Mouse (Mus musculus) hematopoietic stem cell, adult 5-6 weeks (primary cell): ENCODE measurements around the gene Col1a1. TPM values are rescaled to one million over a fixed set of nuclear protein-coding genes. Genes with fewer than 3 reads are reported as not detected.

Source experiments
- ATAC-seq, 2 experiments: fragments of 125-278 bp in 1 of 2; replicated peaks in 1 of 2; 2 replicates each; pipeline ENCODE4 v1.8.0; 2016 to 2017; ENCODE audit warnings: inconsistent platforms in 2 of 2, mild to moderate bottlenecking in 2 of 2, moderate number of reproducible peaks in 2 of 2, low read depth in 1 of 2, moderate TSS enrichment in 1 of 2; ENCODE audit not compliant: low FRiP score in 2 of 2, poor library complexity in 2 of 2, severe bottlenecking in 2 of 2, insufficient read depth in 1 of 2, low TSS enrichment in 1 of 2
- total RNA-seq: library from RNA; stranded (forward); fragments of 172-1452, 232-1000 nt; gene quantifications from 2 replicates; pipeline ENCODE4 v1.2.3, GENCODE M21; 2017

Col1a1 gene
- total RNA-seq, 1 experiment from 2014 or later: not detected

GRCm38 (mm10) chr11:94988780-94989561 lies 52.9 kb downstream of the Col1a1 start:
- no peak for ATAC-seq

DNA sequence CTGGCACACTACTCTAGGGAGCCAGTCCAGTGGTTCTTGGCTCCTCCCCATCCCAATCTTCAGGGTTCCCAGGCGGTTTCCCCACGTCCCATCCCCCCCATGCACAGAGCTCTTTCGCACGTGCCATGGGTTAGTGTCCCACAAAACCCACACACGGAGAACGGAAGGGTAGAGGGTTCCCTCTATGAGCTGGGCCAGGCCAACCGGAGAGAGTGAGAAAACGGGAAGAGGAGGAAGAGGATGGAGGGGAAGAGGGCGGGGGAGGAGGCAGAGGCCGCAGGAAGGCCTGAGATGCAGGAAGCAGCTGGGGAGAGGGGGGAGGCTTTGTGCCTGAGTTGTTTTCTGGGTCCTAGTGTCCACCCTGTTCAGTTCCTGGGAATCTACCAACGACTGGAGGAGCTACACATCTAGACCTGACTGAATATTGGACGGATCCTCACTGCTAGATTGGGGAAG lies 53.6 kb downstream of the Col1a1 start:
- ATAC-seq: peak; percentile 52 to 63

DNA sequence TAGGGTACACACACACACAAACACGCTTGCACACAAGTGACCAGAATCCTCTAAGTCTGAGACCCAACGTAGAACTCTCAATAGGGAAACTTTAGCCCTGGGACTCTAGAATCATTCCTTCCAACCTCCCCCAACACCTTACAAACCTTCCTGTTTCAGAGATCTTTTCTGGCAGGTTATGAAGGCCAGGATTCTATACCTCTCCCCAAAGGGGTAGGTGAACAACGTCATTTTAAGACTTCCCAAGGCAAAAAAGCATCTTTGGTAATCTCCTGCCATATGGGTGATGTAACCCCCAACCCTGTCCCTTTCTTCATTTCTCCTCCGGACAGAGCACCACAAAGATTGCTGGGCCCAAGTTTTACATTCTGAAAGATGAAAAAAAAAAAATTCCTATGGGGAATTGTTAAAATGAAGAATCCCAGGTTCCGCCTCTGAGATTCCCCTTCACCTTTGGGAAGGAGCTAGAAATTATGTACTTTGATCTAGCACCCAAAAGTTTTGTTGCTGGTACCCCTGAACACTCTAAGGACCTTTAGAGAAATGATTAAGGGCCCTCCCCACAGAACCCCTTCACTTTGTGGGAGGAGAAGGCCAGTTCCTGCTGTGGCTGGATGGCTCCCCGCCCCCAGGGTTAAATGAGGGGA lies 54.2 kb downstream of the Col1a1 start:
- no peak for ATAC-seq

GRCm38 (mm10) chr11:94990749-94991577 lies 54.9 kb downstream of the Col1a1 start, which contains the start of gene Ppp1r9b:
TSS of gene Ppp1r9b (plus strand) at chr11:94991035.
- ATAC-seq: peak; percentile 66 to 71

DNA sequence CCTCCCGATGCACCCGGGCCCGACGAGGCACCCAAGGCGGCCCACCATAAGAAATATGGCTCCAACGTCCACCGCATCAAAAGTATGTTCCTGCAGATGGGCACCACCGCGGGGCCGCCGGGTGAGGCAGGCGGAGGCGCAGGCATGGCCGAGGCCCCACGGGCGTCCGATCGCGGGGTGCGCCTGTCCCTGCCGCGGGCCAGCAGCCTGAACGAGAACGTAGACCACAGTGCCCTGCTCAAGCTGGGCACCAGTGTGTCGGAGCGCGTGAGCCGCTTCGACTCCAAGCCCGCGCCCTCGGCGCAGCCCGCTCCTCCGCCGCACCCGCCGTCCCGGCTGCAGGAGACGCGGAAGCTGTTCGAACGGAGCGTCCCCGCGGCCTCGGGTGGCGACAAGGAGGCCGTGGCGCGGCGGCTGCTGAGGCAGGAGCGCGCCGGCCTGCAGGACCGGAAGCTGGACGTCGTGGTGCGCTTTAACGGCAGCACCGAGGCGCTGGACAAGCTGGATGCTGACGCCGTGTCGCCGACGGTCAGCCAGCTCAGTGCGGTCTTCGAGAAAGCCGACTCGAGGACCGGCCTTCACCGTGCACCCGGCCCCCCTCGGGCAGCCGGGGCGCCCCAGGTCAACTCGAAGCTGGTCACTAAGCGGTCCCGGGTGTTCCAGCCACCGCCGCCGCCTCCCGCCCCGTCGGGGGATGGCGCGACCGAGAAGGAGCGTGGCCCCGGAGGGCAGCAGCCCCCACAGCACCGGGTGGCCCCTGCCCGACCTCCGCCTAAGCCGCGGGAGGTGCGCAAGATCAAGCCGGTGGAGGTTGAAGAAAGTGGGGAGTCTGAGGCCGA lies 55.8 kb downstream of the Col1a1 start:
- ATAC-seq: no peak

DNA sequence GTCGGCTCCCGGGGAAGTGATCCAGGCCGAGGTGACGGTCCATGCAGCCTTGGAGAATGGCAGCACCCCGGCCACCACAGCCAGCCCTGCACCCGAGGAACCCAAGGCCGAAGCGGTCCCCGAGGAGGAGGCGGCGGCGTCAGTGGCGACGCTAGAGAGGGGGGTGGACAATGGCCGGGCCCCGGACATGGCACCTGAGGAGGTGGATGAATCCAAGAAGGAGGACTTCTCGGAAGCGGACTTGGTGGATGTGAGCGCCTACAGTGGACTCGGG lies 56.4 kb downstream of the Col1a1 start:
- no peak for ATAC-seq

DNA sequence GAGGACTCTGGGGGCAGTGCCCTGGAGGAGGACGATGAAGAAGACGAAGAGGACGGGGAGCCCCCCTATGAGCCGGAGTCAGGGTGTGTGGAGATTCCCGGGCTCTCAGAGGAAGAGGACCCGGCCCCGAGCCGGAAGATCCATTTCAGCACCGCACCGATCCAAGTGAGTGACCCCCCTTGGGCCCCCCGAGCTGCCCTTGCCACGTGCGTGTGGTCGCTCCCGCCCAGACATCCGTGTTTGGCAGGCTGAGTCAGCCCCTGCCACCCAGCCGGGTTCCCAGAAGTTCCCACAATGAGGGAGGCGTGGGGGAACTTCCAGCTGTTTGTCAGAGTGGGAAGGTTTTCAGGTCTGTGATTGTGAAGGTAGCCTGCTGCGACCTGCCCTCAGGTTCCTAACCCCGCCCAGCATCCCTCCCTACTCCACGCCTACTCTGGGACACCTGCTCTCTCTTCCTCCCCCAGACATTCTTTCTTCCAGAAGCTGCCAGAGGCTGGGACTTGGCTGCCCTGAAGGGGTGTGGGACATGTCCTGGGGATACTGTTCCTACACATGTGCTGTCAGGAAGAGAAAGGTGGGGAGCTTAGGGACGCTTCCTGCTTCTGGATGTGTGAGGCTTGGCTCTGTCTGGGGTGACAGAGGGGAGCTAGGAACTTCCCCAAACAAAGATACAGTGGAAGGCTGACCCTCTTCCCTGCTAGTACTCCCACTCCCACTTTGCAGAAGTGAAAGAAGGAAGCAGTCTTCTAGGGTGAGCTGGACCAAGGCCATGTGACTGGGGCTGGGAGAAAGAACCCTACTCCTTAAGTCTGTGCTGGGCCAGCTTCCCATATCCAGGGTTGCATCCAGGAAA lies 57.0 kb downstream of the Col1a1 start:
- ATAC-seq: peak in 1 of 2 experiments; percentile 13; a peak in 1 of 4 replicates

DNA sequence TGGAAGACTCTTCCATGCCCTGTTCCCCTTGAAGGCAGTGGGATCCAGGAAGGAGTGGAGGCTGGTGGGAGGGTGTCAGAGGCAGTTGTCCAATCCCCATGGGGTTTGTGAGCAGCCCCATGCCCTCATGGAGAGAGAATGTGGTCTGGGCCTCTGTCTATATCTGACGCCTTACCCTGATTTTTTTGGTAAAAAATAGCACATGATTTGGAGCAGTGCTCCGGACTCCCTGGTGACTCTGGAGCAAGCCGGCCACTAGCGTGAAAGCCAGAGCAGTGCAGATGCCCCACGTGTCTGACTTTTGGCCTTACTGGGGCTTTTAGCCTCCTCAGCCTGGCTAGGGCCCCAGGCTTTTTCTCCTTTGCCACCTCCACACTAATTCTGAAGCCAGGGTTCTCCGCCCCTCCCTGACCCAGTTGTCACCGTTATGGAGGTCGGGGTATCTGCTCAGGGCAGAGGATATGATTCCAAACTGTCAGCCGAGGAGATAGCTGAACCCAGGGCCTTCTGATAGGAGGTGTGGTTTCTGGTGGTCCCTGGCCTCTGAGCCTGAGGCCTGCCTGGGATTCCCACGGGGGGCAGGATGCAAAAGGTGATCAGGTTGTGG lies 58.3 kb downstream of the Col1a1 start:
- ATAC-seq: no peak

DNA sequence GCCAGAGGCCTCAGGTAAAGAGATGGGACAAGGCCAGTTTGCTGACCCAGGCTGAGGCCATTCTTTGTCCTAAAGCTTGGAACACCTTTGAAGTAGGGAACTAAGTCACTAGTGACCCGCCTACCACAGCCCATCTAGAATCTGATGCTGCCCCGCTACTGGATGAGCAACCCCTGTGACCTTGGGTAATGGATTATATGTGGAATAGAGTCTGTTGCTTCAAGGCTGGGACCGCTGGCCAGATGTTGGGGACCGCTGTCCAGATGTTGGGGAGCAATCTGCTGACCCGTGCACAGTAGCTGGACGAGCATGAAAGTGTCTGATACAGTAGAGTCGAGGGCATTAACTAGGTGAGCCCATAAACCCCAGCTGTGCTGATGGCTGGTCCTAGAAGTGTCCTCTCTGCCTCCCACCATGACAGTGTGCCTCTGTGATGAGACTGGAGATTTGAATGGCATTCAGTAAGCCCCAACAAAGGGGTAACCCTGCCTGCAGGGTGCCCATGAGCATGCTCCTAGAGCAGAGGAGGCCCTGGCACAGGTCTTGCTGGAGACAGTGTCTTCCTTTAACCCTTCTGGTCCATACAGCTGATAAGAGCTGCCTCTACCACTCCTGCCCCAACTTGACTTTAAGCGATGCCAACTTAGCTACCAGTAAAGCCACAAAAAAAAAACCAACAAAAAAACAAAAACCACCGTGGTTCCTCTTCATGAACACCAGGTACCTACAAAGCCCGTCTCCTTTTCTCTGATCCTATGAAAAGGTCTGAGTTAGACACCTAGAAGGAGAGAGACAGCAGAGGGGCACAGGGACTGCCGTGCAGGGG lies 59.1 kb downstream of the Col1a1 start:
- ATAC-seq: no peak

DNA sequence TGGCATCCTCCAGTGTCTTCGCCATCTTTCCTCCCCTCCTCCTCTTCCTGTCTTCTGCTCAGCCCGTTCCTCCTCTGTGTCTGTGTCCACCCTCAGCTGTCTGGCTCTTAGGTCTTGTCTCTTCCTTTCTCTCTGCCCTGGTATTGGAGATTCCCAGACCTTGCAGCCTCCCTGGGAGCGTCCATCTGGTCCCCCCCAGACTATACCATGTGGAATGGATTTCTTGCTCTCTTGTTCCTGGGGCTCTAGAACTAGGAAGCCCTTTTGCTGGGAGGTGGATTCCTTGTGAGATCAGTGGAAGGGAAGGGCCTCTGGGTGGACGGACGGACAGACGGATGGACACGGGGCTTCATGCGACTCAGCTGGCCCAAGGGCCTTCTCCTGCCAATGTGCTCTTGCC lies 60.1 kb downstream of the Col1a1 start:
- ATAC-seq: no peak

DNA sequence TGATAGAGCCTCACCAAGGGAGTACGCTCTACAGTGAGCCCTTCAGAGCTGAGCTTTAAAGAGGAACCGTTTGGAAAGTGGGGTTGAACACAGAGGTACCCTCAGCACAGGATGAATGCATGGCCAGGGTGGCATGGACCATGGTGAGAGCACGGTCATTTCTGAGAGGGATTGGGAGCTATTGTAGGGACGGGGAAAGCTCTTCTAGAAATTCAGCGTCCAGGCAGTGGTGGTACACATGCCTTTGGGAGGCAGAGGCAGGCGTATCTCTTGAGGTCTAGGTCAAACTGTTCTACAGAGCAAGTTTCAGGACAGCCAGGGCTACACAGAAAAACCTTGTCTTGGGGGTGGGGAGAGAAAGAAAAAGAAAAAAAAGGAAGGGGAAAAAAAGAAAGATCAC lies 61.0 kb downstream of the Col1a1 start:
- no peak for ATAC-seq

- ATAC-seq: peak; percentile 23 to 35; a peak in 3 of 4 replicates
These were observed 61.6 kb downstream of the Col1a1 start for GRCm38 (mm10) chr11:94997596-94997995.

- no peak for ATAC-seq
These were observed 62.1 kb downstream of the Col1a1 start for GRCm38 (mm10) chr11:94998041-94998531.

DNA sequence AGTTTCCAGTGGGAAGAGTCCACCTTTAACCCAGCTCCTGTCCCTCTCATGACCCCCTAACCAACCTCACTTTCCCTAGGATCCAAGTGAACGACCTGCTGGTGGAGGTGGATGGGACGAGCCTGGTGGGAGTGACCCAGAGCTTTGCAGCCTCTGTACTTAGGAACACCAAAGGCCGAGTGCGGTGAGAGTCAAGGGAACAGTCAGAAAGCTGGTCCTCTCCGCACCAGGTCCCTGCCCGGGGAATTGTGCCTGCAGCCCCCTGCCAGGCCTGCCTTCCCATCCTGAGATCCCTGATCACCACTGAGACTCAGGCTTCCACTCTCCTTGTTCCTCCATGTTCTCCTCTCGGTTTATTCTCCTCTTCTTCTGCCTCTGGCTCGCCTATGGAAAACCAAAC lies 64.1 kb downstream of the Col1a1 start:
- ATAC-seq: no peak

DNA sequence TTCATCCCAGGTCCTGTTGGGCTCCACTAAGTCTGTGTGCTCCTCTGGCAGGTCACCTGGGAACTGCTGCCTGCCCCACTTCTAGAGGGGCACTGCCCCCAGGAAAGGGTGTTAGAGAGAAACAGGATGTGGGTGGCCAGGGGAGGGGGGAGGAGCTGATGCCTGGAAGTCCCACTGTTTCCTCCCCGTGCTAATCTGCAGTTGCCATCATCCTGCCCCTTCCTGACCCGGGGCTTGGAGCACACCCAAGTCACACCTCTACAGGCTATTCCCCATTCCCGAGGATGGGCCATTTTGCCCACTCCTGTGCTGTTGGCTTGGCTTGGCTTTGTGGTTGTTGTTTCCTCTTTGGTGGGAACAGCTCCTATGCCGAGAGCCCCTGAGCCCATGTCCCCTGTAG lies 64.5 kb downstream of the Col1a1 start:
- peak; percentile 49 to 50 for ATAC-seq
